Mouse (Mus musculus) limb, embryonic 12.5 days (tissue): Measurements from ENCODE around the gene Dhx9. TPM values are rescaled to one million over a fixed set of nuclear protein-coding genes. Genes with fewer than 3 reads are reported as not detected.

Experiments used
- ATAC-seq: fragments of 200-750 bp; cut with Nextera tagmentation; 2 replicates; pipeline ENCODE4 v1.8.0; 2017; ENCODE audit warnings: low read depth, moderate TSS enrichment; ENCODE audit not compliant: insufficient number of reproducible peaks, insufficient read depth, low FRiP score, low TSS enrichment
- H3K27ac ChIP-seq: fragments of 300-500 bp; sonication (generic); 2 replicates; pipeline ENCODE4 v1.5.1; 2016; ENCODE audit warnings: mild to moderate bottlenecking, moderate library complexity
- H3K27me3 ChIP-seq: fragments of 300-500 bp; sonication (generic); 2 replicates; pipeline ENCODE4 v1.6.1; 2016; ENCODE audit warnings: mild to moderate bottlenecking, moderate library complexity
- H3K36me3 ChIP-seq: fragments of 300-500 bp; sonication (generic); 2 replicates; pipeline ENCODE4 v1.6.1; 2016; ENCODE audit warnings: mild to moderate bottlenecking, moderate library complexity
- H3K4me1 ChIP-seq: fragments of 300-500 bp; sonication (generic); replicated peaks from 2 replicates; pipeline ENCODE4 v1.6.1; 2016
- H3K4me2 ChIP-seq: fragments of 300-500 bp; sonication (generic); 2 replicates; pipeline ENCODE4 v1.6.1; 2016; ENCODE audit warnings: mild to moderate bottlenecking, moderate library complexity
- H3K4me3 ChIP-seq: fragments of 300-500 bp; sonication (generic); replicated peaks from 2 replicates; pipeline ENCODE4 v1.5.1; 2016; ENCODE audit warnings: mild to moderate bottlenecking
- H3K9ac ChIP-seq: fragments of 300-500 bp; sonication (generic); replicated peaks from 2 replicates; pipeline ENCODE4 v1.6.1; 2016; ENCODE audit warnings: mild to moderate bottlenecking, moderate library complexity
- H3K9me3 ChIP-seq: fragments of 300-500 bp; sonication (generic); 2 replicates; pipeline ENCODE4 v1.6.1; 2016; ENCODE audit warnings: mild to moderate bottlenecking, moderate library complexity
- WGBS: fragments of 180-500 bp; shearing (Covaris S2); methylation state at CpG from one replicate; pipeline ENCODE4 v1.1.7; 2016; 5-methylcytosine and 5-hydroxymethylcytosine counted together
- polyA plus RNA-seq: library from polyadenylated mRNA; unstranded; fragments of >200 nt; fragmentation: Nextera tagmentation; extraction: Ambion mirVana; gene quantifications from 2 replicates; pipeline ENCODE4 v1.2.1, GENCODE M21; 2016

The Dhx9 gene
- polyA plus RNA-seq, 1 experiment from 2014 or later = 57.0 TPM

DNA sequence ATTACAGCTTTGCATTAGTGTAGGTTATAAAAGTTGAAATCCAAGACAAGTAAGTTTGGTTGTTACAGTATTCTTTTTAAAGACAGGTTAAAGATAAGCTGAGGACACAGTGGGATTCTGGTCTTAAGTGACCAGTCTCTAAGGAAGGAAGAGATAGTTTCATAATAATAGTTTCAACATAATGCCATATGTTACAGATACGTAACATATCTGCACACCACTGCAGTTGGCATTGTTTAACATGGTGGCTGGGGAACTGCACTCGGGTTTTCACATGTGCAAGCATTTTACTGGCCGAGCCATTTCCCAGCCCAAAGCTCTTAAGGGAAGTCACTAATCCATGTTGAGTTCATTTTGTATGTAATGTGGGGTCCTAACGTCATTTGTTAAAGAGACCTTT is 43.8 kb downstream of the Dhx9 start:
- WGBS = 71% methylated on average over 4 of the region's 4 CpGs
- peaks cover 5% of the 10 kb centered on the region; the same call in 1 of the 2 replicates for H3K36me3 ChIP-seq
- H3K9ac ChIP-seq = no peak overlapping the region

DNA sequence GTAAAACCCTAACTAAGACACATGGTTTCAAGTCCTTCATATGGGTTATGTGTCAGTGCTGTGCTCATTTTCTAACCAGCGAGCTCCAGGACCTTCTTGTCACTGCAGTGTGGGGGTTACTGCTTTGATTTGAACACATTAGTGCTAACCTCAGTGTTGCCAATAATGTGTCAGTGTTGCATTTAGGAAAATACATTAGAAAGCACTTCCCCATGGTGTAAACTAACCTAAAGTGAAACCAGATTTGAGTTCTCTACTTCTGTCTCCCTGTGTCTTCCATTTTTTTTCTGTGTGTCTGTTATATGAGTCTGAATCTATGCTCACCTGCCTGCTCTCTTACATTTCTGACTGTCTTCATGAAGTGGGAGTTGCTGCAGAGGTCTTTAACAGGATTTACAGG is 44.4 kb downstream of the Dhx9 start:
- Histone ChIP-seq H3K27ac (no peak overlapping the region), H3K4me3 (no peak overlapping the region), H3K4me2 (no peak overlapping the region), H3K27me3 (no peaks in the 10 kb centered on the region), H3K9ac (no peak overlapping the region), H3K36me3 (peaks cover 5% of the 10 kb centered on the region; the same call in 1 of the 2 replicates), H3K9me3 (no peaks in the 10 kb centered on the region), H3K4me1 (no peaks in the 10 kb centered on the region)
- WGBS = 79% methylated on average over 1 of the region's 1 CpGs
- no peak for ATAC-seq

More for the DNA sequence above, 43.8 kb downstream of the Dhx9 start:
- no peak overlapping the region for H3K4me3 ChIP-seq
- H3K4me1 ChIP-seq = no peaks in the 10 kb centered on the region
- no peak overlapping the region for H3K27ac ChIP-seq
- ATAC-seq = no peak
- no peak overlapping the region for H3K4me2 ChIP-seq
- H3K9me3 ChIP-seq = no peaks in the 10 kb centered on the region
- no peaks in the 10 kb centered on the region for H3K27me3 ChIP-seq

DNA sequence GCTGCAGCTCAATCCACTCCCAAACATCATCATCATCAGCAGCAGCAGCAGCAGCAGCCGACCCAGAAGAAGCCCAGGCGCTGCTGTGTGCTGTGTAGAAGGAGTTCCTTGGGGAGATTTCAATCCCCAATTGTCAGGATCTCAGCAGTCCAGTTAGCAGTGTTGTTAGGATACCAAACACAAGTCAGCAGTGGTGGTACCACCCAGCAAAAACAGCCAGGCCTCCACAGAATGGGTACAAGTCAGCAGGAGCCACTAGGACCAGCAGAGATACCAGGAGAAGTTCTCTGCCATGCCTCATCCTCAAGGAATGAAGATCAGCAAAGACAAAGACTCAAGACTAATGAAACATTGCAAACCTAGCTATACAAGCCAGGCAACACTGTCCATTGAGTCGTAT is 45.8 kb downstream of the Dhx9 start:
- no peak overlapping the region for H3K4me3 ChIP-seq
- H3K9me3 ChIP-seq = no peaks in the 10 kb centered on the region
- no peak overlapping the region for H3K4me2 ChIP-seq
- no peak for ATAC-seq
- WGBS = 71% methylated on average over 3 of the region's 3 CpGs
- H3K27me3 ChIP-seq = no peaks in the 10 kb centered on the region
- H3K27ac ChIP-seq = no peak overlapping the region
- no peaks in the 10 kb centered on the region for H3K4me1 ChIP-seq
- H3K36me3 ChIP-seq = peaks cover 4% of the 10 kb centered on the region; the same call in 1 of the 2 replicates
- no peak overlapping the region for H3K9ac ChIP-seq

DNA sequence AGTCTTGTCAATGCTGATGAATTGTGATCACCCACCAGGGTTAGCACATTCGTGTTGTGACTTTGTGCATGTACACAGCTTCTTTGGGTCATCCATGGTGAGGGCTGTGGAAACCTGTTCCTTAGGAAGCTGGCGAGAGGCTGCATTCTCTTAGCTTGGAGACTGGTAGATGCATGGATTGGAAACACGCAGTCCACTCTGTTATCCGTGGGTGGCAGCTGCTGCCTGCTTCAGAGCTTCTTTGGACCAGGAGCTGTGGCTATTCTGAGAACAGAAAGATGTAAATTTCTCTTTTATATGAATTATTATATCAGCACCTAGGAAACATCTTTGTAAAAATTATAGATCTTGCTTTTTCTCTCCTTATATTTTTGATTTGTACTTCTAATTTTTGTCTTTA is 46.7 kb downstream of the Dhx9 start:
- Histone ChIP-seq H3K9me3 (no peaks in the 10 kb centered on the region), H3K4me2 (no peak overlapping the region), H3K27me3 (no peaks in the 10 kb centered on the region), H3K9ac (no peak overlapping the region), H3K36me3 (no peaks in the 10 kb centered on the region), H3K4me1 (no peaks in the 10 kb centered on the region), H3K4me3 (no peak overlapping the region), H3K27ac (no peak overlapping the region)
- ATAC-seq = no peak
- 90% methylated on average over 4 of the region's 4 CpGs for WGBS

DNA sequence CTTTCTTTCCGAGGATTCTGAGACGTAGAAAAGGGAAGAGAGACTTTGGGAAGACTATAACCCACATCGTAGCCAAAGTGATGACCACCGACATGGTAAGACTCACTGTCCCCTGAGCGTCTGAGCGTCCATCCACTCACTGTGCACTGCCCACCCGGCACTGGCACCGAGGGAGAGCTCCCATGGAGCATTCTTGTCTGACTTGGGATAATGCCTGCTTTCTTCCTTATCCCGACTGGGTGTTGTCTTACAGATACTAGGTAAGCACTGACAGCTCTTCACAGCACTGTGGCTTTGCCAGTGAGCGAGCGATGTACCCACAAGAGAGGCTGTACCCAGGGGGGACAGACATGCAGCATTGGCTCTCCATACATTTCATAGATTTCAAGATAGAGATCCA is 49.9 kb downstream of the Dhx9 start:
- H3K27ac ChIP-seq = no peak overlapping the region
- WGBS = 87% methylated on average over 11 of the region's 11 CpGs
- H3K36me3 ChIP-seq = no peaks in the 10 kb centered on the region
- no peaks in the 10 kb centered on the region for H3K4me1 ChIP-seq
- no peaks in the 10 kb centered on the region for H3K9me3 ChIP-seq
- H3K9ac ChIP-seq = no peak overlapping the region
- no peak overlapping the region for H3K4me2 ChIP-seq
- no peaks in the 10 kb centered on the region for H3K27me3 ChIP-seq
- H3K4me3 ChIP-seq = no peak overlapping the region
- no peak for ATAC-seq

DNA sequence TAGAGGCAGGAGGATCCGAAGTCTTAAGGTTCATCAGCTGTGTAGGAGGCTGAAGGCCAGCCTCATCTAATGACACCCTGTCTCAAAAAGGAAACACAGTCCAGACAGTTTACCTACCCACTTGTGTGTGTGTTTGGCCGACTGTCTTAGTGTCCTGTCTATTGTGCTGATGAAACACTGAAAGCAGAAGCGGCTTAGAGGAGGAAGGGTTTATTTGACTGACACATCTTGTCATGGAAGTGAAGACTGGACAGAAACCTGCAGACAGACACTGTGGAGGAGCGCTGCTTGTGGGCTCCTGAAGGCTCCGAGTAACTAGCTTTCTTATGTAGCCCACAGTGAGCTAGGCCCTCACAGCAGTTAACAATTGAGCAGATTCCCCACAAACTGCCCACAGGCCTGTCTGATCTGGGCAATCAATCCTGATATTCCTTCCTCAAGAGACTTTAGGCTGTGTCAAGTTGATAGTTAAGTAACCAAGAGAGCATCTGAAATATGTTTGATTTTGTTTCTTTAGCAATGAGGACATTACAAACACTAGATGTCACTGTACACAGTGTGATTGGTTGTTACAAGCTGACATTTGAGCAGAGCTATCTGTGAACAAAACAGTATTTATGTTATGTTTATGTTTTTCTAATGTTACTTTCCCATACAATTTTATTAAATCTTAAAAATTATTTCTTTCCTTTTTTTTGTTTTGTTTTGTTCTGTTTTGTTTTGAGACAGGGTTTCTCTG is 53.4 kb downstream of the Dhx9 start:
- H3K27me3 ChIP-seq = no peaks in the 10 kb centered on the region
- no peak overlapping the region for H3K9ac ChIP-seq
- no peaks in the 10 kb centered on the region for H3K9me3 ChIP-seq
- H3K36me3 ChIP-seq = no peaks in the 10 kb centered on the region
- no peak overlapping the region for H3K27ac ChIP-seq
- no peaks in the 10 kb centered on the region for H3K4me1 ChIP-seq
- no peak overlapping the region for H3K4me2 ChIP-seq
- no peak overlapping the region for H3K4me3 ChIP-seq
- ATAC-seq = no peak
- 87% methylated on average over 5 of the region's 5 CpGs for whole genome bisulfite sequencing

DNA sequence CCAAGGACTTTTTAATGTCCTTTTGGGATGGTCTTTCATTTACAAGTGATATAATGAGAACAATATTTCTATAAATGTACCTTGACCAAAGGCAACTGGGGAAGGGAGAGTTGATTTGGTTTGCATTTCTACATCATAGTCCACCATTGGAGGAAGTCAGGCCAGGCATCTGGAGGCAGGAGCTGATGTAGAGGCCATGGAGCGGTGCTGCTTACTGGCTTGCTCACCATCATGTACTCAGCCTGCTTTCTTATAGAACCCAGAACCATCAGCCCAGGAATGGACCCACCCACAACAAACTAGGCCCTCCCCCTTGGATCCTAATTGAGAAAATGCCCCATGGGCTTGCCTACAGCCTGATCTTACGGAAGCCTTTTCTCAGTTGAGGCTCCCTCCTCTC is 55.1 kb downstream of the Dhx9 start:
- no peak for ATAC-seq
- WGBS = 96% methylated on average over 2 of the region's 2 CpGs
- Histone ChIP-seq H3K27ac (no peak overlapping the region), H3K36me3 (no peaks in the 10 kb centered on the region), H3K4me1 (no peaks in the 10 kb centered on the region), H3K9me3 (no peaks in the 10 kb centered on the region), H3K27me3 (no peaks in the 10 kb centered on the region), H3K4me3 (no peak overlapping the region), H3K9ac (no peak overlapping the region), H3K4me2 (no peak overlapping the region)

DNA sequence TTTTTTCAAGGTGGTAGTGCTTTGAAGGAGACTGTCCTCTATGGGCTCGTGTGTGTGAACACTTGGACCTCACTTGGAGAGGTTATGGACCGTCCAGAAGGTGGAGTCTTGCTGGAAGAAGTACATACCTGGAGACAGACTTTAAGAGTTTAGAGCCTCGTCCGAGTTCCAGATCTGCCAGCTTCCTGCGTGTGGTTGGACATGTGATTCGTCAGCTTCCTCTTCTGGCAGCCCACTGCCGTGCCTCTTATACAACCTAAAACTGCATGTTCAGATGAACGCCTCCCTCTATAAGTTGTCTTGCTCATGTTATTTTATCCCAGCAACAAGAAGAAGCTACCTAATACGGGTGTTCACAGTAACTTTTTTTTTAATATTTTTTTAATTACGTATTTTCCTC is 55.8 kb downstream of the Dhx9 start:
- H3K27ac ChIP-seq = no peak overlapping the region
- no peak overlapping the region for H3K4me3 ChIP-seq
- H3K36me3 ChIP-seq = no peaks in the 10 kb centered on the region
- no peaks in the 10 kb centered on the region for H3K9me3 ChIP-seq
- WGBS = 85% methylated on average over 10 of the region's 10 CpGs
- H3K4me2 ChIP-seq = no peak overlapping the region
- H3K4me1 ChIP-seq = no peaks in the 10 kb centered on the region
- H3K9ac ChIP-seq = no peak overlapping the region
- peaks cover 2% of the 10 kb centered on the region for H3K27me3 ChIP-seq
- no peak for ATAC-seq

DNA sequence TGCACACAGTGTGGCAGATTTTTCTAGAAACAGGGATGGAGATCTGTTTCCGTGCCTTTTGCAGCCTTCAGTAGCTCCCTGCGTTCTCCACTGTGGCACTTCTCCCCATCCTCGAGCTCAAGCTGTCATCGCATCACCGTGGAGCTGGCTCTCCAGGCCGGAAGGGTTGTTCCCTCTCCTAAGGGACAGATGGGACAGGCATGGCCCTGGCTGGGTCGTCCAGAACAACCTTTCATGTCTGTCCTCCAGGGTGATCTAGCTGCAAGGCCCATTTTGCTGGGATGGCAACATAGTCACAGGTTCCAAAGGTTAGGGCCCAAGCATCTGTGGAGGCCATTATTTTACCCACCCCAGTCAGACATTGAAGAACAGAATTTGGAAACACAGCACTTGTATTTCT is 56.3 kb downstream of the Dhx9 start:
- 73% methylated on average over 7 of the region's 7 CpGs for WGBS
- peaks cover 6% of the 10 kb centered on the region for H3K27me3 ChIP-seq
- no peaks in the 10 kb centered on the region for H3K4me1 ChIP-seq
- no peak overlapping the region for H3K4me3 ChIP-seq
- H3K9me3 ChIP-seq = no peaks in the 10 kb centered on the region
- H3K9ac ChIP-seq = no peak overlapping the region
- H3K27ac ChIP-seq = no peak overlapping the region
- no peaks in the 10 kb centered on the region for H3K36me3 ChIP-seq
- no peak overlapping the region for H3K4me2 ChIP-seq
- ATAC-seq = no peak

DNA sequence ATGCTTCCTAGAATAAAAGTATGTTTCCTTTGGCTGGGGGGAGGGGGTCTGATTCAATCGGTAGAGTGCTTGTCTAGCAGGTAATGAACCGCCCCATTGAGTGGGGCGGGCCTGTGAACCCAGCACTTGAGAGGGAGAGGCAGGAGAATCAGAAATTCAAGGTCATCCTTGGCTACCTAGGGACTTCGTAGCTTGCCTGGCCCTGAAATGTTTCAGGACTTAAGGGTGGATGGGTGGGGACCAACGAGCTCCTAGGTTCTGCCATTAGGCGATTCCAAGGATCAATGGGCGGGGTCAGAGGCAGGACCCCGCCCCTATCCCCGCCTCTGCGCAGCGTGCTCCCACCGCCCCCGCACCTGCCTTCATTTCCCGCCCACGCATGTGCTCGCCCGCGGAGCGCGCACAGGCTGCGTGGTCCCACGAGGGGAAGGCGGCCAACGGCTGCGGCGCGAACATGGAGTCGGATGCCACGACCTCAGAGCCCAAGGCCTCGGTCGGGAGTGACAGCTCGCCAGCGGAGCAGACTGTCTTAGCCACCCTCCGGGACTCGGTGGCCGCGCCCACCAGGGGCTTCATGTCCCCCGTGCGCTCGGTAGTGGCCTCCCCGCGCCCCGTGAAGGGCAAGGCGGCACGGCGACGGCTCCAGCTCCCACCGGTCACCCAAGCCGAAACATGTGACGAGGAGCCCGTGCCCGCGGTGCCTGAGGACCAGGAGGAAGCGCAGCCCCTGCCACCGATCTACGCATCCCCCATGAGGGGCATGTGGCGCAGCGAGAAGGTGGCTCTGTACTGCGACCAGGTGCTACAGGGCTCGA is 62.5 kb downstream of the Dhx9 start, which contains the start of gene Shcbp1l:
Shcbp1l (plus strand) TSS at position 393 of the 815 bp plus-strand sequence.
- H3K9ac ChIP-seq = peak within 1 kb of the TSS; percentile 56
- no peak within 1 kb of the TSS for H3K27ac ChIP-seq
- peak; percentile 86 for ATAC-seq
- no peaks in the 10 kb centered on the region for H3K9me3 ChIP-seq
- peak within 1 kb of the TSS; percentile 54 for H3K4me3 ChIP-seq
- H3K36me3 ChIP-seq = no peaks in the 10 kb centered on the region
- H3K27me3 ChIP-seq = peaks cover 39% of the 10 kb centered on the region
- 3% methylated on average over 60 of the region's 60 CpGs for WGBS
- H3K4me2 ChIP-seq = peak within 1 kb of the TSS; percentile 94
- peaks cover 14% of the 10 kb centered on the region for H3K4me1 ChIP-seq

DNA sequence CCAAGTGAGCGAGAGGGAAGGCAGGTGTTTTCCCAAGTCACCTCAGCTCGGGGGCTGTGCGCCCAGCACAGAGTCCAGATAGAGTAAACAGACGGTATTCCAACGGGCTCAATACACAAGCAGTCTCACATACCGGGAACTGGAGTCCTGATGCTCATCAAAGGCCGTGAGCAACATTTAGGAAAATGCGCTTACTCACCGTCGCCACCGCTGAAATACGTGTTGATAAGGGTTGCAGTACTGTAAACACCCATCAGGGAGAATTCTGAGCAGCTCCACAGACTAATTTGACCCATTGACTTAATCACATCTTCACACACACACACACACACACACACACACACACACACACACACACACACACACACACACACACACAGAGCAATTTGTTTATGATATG is 63.2 kb downstream of the Dhx9 start:
- ATAC-seq = no peak
- H3K36me3 ChIP-seq = no peaks in the 10 kb centered on the region
- peak overlapping the region; percentile 94 for H3K4me2 ChIP-seq
- H3K4me1 ChIP-seq = peaks cover 14% of the 10 kb centered on the region
- no peak overlapping the region for H3K9ac ChIP-seq
- no peaks in the 10 kb centered on the region for H3K9me3 ChIP-seq
- H3K27me3 ChIP-seq = peaks cover 39% of the 10 kb centered on the region
- WGBS = 28% methylated on average over 12 of the region's 12 CpGs
- no peak overlapping the region for H3K27ac ChIP-seq
- H3K4me3 ChIP-seq = peak overlapping the region; percentile 54
